Mouse (Mus musculus): ENCODE results near the gene Tstd1. TPM values are rescaled to one million over a fixed set of nuclear protein-coding genes. Genes with fewer than 3 reads are reported as not detected.

Gene Tstd1
- polyA plus RNA-seq, 1 experiment, result 52.0 TPM

DNA sequence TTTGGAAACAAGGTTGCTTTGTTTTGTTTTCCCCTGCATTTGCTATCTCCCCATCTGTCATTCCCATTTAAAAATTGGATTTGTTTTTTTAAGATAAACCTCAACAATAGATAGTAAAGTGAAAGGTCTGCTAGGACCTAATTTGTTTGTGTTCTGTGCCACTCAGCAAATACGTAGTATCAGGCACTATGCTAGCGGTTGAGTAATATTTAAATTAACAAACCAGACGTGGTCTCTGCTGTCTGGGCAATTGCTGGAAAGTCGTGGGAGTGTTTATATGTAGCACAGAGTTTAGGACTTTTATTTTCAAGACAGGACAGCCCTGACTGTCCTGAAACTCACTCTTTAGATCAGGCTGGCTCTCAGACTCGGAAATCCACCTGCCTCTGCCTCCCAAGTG is 33.9 kb downstream of the Tstd1 start:
- 58% methylated on average over 5 of the region's 5 CpGs for WGBS
- Histone ChIP-seq H3K4me3 (ENCODE audit: low read depth, low read length) (no peak overlapping the region), H3K36me3 (ENCODE audit: control insufficient read depth, insufficient read depth, low read length) (peaks cover 9% of the 10 kb centered on the region), H3K4me1 (ENCODE audit: control insufficient read depth, insufficient read depth, insufficient read length, low read length) (peaks cover 9% of the 10 kb centered on the region), H3K27me3 (ENCODE audit: control insufficient read depth, insufficient read depth, low read length) (no peaks in the 10 kb centered on the region), H3K27ac (ENCODE audit: insufficient read depth, low read depth, low read length) (no peak overlapping the region)
- TF ChIP-seq POLR2A (IDR thresholded peaks at IDR 0.05; ENCODE audit: low read depth, low read length) (no peak), CTCF (IDR thresholded peaks at IDR 0.05; ENCODE audit: extremely low read depth, insufficient read length, insufficient replicate concordance, low read depth, low read length) (no peak)

GRCm38 (mm10) chr1:171452923-171453322 is 34.3 kb downstream of the Tstd1 start:
- no peaks in the 10 kb centered on the region for H3K27me3 ChIP-seq (ENCODE audit: control insufficient read depth, insufficient read depth, low read length)
- H3K36me3 ChIP-seq (ENCODE audit: control insufficient read depth, insufficient read depth, low read length), result peaks cover 9% of the 10 kb centered on the region
- no peak overlapping the region for H3K4me3 ChIP-seq (ENCODE audit: low read depth, low read length)
- 62% methylated on average over 5 of the region's 5 CpGs for WGBS
- peaks cover 6% of the 10 kb centered on the region; the same call in 1 of the 2 replicates for H3K4me1 ChIP-seq (ENCODE audit: control insufficient read depth, insufficient read depth, insufficient read length, low read length)
- TF ChIP-seq POLR2A (IDR thresholded peaks at IDR 0.05; ENCODE audit: low read depth, low read length) (no peak), CTCF (IDR thresholded peaks at IDR 0.05; ENCODE audit: extremely low read depth, insufficient read length, insufficient replicate concordance, low read depth, low read length) (no peak)
- 0 out of 2 replicates have a peak overlapping the region, but pooled peaks have one; percentile 12 for H3K27ac ChIP-seq (ENCODE audit: insufficient read depth, low read depth, low read length)

DNA sequence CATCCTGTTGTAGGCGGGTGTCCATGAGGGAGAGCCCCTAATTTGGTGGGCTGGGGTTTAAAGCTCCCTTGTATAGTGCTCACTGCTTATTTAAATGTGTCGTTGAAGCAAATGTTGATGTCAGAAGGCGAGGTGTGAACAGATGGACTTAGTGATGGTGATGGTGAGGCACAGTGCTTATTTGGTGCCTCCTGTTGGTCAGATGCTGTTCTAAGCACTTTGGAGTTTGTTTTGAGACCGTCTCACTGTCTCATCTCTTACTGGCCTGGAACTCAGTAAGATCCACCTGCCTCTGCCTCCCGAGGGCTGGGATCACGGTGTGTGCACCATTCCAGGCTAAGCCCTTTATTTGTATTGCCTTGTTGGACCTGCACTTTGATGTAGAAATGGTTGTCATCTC is 36.3 kb downstream of the Tstd1 start:
- Histone ChIP-seq H3K27ac (ENCODE audit: insufficient read depth, low read depth, low read length) (no peak overlapping the region), H3K4me3 (ENCODE audit: low read depth, low read length) (no peak overlapping the region), H3K4me1 (ENCODE audit: control insufficient read depth, insufficient read depth, insufficient read length, low read length) (peaks cover 13% of the 10 kb centered on the region; the same call in 1 of the 2 replicates), H3K27me3 (ENCODE audit: control insufficient read depth, insufficient read depth, low read length) (no peaks in the 10 kb centered on the region), H3K36me3 (ENCODE audit: control insufficient read depth, insufficient read depth, low read length) (peaks cover 9% of the 10 kb centered on the region)
- WGBS, result 73% methylated on average over 6 of the region's 6 CpGs
- TF ChIP-seq CTCF (IDR thresholded peaks at IDR 0.05; ENCODE audit: extremely low read depth, insufficient read length, insufficient replicate concordance, low read depth, low read length), result no peak

DNA sequence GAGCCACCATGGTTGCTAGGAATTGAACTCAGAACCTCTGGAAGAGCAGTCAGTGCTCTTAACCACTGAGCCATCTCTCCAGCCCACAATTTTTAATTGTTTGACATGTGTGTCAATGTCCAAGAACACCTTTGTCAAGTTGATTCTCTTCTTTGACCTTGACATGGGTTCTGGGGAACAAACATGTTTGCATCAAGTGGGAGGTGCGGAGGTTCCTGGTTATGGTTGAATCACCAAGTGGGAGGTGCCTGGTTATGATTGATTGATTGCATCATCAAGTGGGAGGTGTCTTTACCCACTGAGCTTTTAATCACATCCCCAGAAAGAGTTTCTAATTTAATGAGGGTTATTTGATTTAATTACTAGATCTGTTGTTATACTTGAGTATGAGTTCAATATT is 38.9 kb downstream of the Tstd1 start:
- WGBS, result 73% methylated on average over 1 of the region's 1 CpGs
- Histone ChIP-seq H3K4me1 (ENCODE audit: control insufficient read depth, insufficient read depth, insufficient read length, low read length) (peaks cover 17% of the 10 kb centered on the region; the same call in 1 of the 2 replicates), H3K27me3 (ENCODE audit: control insufficient read depth, insufficient read depth, low read length) (no peaks in the 10 kb centered on the region), H3K36me3 (ENCODE audit: control insufficient read depth, insufficient read depth, low read length) (peaks cover 27% of the 10 kb centered on the region), H3K4me3 (ENCODE audit: low read depth, low read length) (no peak overlapping the region), H3K27ac (ENCODE audit: insufficient read depth, low read depth, low read length) (no peak overlapping the region)
- TF ChIP-seq CTCF (IDR thresholded peaks at IDR 0.05; ENCODE audit: extremely low read depth, insufficient read length, insufficient replicate concordance, low read depth, low read length) (no peak), POLR2A (IDR thresholded peaks at IDR 0.05; ENCODE audit: low read depth, low read length) (no peak)

DNA sequence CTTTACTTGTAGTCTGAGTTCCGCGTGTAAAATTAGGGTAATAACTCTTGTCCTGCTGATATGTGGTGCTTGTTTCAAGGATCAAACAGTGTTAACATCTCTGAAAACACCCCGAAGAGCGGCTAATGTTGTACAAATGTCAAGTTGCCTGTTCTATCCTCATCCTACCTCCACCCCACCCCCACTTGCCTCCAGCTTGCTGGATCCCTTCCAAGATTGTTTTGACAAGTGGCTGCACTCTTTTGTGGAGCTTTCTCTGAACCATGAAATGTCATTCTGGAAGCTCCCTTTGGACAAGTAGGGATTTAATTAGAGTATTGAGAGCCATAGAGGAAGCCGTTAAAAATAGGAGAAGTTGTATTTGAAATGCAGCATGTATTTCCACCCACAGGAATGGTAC is 41.1 kb downstream of the Tstd1 start:
- Histone ChIP-seq H3K4me1 (ENCODE audit: control insufficient read depth, insufficient read depth, insufficient read length, low read length) (peaks cover 15% of the 10 kb centered on the region; the same call in 1 of the 2 replicates), H3K27ac (ENCODE audit: insufficient read depth, low read depth, low read length) (no peak overlapping the region), H3K4me3 (ENCODE audit: low read depth, low read length) (no peak overlapping the region), H3K36me3 (ENCODE audit: control insufficient read depth, insufficient read depth, low read length) (peaks cover 39% of the 10 kb centered on the region), H3K27me3 (ENCODE audit: control insufficient read depth, insufficient read depth, low read length) (no peaks in the 10 kb centered on the region)
- TF ChIP-seq CTCF (IDR thresholded peaks at IDR 0.05; ENCODE audit: extremely low read depth, insufficient read length, insufficient replicate concordance, low read depth, low read length), result no peak
- no peak for TF ChIP-seq POLR2A (IDR thresholded peaks at IDR 0.05; ENCODE audit: low read depth, low read length)
- WGBS, result 27% methylated on average over 5 of the region's 5 CpGs

DNA sequence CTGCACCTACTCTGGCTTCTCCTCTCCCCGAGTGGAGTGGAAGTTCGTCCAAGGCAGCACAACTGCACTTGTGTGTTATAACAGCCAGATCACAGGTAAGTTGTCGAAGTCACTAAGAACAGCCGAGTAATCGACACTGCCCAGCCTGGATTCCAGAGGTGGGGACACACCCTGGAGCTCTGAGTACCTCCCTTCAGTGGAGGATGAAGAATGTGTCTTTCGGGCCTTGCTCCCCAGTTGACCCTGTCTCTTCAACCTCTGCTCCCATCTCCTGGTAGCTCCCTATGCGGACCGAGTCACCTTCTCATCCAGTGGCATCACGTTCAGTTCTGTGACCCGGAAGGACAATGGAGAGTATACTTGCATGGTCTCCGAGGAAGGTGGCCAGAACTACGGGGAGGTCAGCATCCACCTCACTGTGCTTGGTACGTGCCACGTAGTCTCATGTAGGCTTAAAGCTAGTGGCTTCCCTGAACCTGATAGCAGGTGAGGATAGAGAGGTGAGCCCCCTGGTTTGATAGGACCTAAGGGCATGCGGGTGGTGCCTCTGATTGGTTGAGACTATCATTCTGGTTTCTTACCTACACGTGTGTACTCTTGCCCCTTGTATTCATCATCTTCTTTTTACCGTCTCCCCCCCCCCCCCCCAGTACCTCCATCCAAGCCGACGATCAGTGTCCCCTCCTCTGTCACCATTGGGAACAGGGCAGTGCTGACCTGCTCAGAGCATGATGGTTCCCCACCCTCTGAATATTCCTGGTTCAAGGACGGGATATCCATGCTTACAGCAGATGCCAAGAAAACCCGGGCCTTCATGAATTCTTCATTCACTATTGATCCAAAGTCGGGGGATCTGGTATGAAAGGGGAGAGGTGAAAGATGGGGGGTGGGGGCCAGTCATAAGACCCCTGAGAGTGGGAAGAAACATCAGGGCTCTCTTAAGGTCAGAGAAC is 42.2 kb downstream of the Tstd1 start:
- 85% methylated on average over 22 of the region's 22 CpGs for WGBS
- Histone ChIP-seq H3K36me3 (ENCODE audit: control insufficient read depth, insufficient read depth, low read length) (peaks cover 39% of the 10 kb centered on the region), H3K27ac (ENCODE audit: insufficient read depth, low read depth, low read length) (no peak overlapping the region), H3K27me3 (ENCODE audit: control insufficient read depth, insufficient read depth, low read length) (no peaks in the 10 kb centered on the region), H3K4me3 (ENCODE audit: low read depth, low read length) (no peak overlapping the region), H3K4me1 (ENCODE audit: control insufficient read depth, insufficient read depth, insufficient read length, low read length) (peaks cover 15% of the 10 kb centered on the region; the same call in 1 of the 2 replicates)
- TF ChIP-seq POLR2A (IDR thresholded peaks at IDR 0.05; ENCODE audit: low read depth, low read length), result no peak

GRCm38 (mm10) chr1:171463133-171463532 is 44.5 kb downstream of the Tstd1 start:
- Histone ChIP-seq H3K36me3 (ENCODE audit: control insufficient read depth, insufficient read depth, low read length) (peaks cover 37% of the 10 kb centered on the region), H3K27ac (ENCODE audit: insufficient read depth, low read depth, low read length) (no peak overlapping the region), H3K4me1 (ENCODE audit: control insufficient read depth, insufficient read depth, insufficient read length, low read length) (peaks cover 13% of the 10 kb centered on the region; the same call in 1 of the 2 replicates), H3K4me3 (ENCODE audit: low read depth, low read length) (no peak overlapping the region), H3K27me3 (ENCODE audit: control insufficient read depth, insufficient read depth, low read length) (no peaks in the 10 kb centered on the region)
- TF ChIP-seq CTCF (IDR thresholded peaks at IDR 0.05; ENCODE audit: extremely low read depth, insufficient read length, insufficient replicate concordance, low read depth, low read length), result no peak
- no peak for TF ChIP-seq POLR2A (IDR thresholded peaks at IDR 0.05; ENCODE audit: low read depth, low read length)
- WGBS, result 80% methylated on average over 3 of the region's 3 CpGs

All from small intestine, adult 2 months (tissue).